Mouse (Mus musculus) left cerebral cortex, postnatal 25 days (tissue): ENCODE measurements around the gene Pygm. TPM values are rescaled to one million over a fixed set of nuclear protein-coding genes. Genes with fewer than 3 reads are reported as not detected.
A peak's percentile ranks its signal among the peaks of the same experiment; 100 is the strongest.

ENCODE experiments used
- DNase-seq, 2 experiments: peaks; one replicate each; pipeline ENCODE4 v3.0.0; 2022; ENCODE audit warnings: low spot score in 2 of 2, mixed read lengths in 1 of 2
- intact Hi-C: fragments of 180-260 bp; cut with DNase I; formaldehyde crosslinking; loops from one replicate; pipeline ENCODE4 v1.15.1; 2025
- total RNA-seq, 2 experiments: library from RNA; stranded (reverse); gene quantifications; 2 replicates each; pipeline ENCODE4 v1.2.3; 2021

The Pygm gene
- total RNA-seq, 2 experiments from 2014 or later = 26.8 to 35.5 TPM

DNA sequence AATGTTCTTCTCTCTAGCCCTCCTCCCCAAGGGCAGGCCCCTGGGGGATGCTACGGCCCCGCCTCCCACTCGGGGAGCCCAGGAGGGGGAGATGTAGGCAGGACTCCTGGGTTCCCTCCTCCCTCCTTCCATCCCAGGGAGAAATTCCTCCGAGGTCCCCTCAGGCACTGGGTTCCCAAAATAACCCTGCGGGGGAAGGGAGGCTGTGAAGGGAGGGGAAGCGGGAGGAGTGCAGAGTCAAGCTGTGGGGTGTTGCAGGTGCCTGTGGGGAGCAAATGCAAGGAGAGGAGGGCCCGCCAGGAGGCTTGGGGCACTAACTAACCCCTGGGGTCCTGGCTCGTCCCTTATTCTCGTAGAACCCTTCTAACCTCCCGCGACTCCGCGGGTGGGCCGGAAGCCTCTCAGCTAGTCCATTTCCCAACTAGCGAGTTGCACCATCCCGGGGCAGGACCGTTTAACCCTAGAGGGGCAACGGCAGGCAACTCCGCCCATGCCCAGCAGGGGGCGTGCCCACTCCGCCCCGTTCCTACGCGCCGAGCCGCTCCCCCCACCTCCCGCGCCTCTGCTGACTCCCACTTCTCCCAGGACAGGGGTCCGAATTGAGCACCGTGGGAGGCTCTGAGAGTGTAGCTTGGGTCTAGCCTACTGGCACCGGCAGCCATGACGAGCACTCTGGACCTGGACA, 17.1 kb downstream of the Pygm start:
- intact Hi-C loops = no loop called here

GRCm38 (mm10) chr19:6401951-6402350, 17.8 kb downstream of the Pygm start:
- no peak for DNase-seq
- intact Hi-C loops = no loop called here

More for the DNA sequence above, 17.1 kb downstream of the Pygm start:
- peak in 1 of 2 experiments; percentile 49 for DNase-seq

- no peak for DNase-seq
- intact Hi-C loops = no loop called here
These were observed 19.7 kb downstream of the Pygm start for GRCm38 (mm10) chr19:6403869-6404268.

DNA sequence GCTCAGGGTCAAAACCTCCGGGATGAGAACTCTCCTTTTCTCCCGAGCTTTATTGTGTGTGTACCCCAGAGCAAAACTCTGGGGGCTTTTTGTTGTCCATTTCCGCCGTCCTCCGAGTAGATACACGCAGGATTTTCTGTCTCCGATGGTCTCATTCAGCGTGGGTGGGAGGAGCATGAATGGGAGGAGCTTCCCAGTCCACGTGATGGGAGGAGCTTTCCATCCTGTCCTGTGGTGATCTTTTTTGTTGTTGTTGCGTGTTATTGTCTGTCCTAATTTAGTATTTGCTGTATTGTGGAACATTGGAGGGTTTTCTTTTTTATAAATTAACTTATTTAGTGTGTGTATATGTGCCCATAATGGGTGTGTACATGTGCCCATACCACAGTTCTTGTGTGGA, 21.2 kb downstream of the Pygm start:
- intact Hi-C loops = no loop called here
- DNase-seq = no peak

- intact Hi-C loops = no loop called here
- DNase-seq = no peak
These were observed 22.9 kb downstream of the Pygm start for GRCm38 (mm10) chr19:6407109-6407508.

- intact Hi-C loops = no loop called here
- DNase-seq = no peak
These were observed 23.8 kb downstream of the Pygm start for GRCm38 (mm10) chr19:6407816-6408510.

DNA sequence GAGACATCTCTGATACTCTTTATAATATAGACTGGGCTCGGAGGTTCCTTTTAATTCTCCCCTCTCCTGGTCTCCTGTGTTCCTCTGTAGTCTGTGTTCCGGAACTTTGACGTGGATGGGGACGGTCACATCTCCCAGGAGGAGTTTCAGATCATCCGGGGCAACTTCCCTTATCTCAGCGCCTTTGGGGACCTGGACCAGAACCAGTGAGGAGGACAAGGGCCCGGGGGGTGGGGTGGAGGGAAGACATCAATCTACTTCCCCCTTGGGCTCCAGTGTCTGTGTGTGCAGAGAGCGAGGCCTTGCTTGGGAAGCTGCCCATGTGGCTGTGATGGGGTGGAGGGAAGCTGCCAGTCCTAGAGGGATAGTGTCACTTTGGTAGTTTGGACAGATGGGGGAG, 24.6 kb downstream of the Pygm start:
- DNase-seq = no peak
- intact Hi-C loops = no loop called here

DNA sequence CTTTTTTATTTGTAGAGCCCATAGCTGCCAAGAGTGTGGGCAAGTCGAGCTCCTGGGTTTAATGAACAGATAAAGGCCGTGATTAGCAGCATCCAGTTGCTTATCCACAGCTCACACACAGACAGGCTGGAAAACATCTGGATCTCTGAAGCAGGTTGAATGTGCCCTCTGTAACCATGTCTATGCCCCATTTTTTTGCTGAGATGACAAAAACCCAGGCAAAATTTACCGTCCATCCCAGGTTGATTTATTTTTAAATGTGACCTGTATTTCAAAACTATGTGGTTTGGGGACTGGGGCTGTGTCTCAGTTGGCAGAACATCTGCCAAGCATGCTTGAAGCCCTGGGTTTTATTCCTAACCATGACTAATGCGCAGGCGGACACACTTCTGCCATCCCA, 25.0 kb downstream of the Pygm start:
- intact Hi-C loops = no loop called here
- DNase-seq = no peak

DNA sequence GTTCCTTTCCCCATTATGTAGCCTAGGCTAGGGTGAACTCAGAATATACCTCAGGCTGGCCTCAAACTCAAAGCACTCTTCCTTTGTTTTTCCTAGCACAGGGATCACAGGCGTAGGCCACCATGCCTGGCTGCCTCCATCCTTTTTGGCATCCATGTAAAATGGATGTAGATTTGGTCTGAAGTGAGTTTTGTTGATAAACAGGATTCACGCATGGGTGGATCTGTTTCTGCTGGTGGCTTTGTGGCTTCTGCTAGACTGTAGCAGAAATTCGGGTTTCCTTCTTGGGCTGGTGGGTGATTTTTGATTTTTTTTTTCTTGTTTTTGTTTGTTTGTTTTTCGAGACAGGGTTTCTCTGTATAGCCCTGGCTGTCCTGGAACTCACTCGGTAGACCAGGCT, 25.7 kb downstream of the Pygm start:
- intact Hi-C loops = no loop called here
- DNase-seq = no peak

GRCm38 (mm10) chr19:6412798-6413197, 28.6 kb downstream of the Pygm start:
- DNase-seq = no peak
- intact Hi-C loops = no loop called here

DNA sequence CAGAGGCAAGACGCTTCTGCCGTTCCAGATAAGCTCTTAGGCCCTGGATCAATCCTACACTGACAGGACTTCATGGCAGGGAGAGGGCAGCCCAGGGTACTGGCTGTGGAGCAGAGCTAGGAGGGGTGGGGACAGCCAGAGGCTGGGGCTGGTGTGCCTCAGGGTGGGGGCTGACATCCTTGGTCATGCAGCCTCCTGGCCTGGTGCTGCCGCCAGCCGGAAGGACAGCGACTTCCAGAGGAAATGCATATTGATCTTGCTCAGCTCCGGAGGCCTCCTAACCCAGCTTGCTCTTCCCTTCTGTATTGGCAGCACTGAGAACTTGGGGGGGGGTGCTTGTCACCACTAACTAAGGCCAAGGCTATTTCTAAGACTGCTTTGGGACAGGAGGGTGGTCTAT, 31.3 kb downstream of the Pygm start:
- DNase-seq = no peak
- intact Hi-C loops = loop anchor here (5.0 kb wide), 1 partner anchor 43 kb away; no protein-coding TSS in a partner anchor

DNA sequence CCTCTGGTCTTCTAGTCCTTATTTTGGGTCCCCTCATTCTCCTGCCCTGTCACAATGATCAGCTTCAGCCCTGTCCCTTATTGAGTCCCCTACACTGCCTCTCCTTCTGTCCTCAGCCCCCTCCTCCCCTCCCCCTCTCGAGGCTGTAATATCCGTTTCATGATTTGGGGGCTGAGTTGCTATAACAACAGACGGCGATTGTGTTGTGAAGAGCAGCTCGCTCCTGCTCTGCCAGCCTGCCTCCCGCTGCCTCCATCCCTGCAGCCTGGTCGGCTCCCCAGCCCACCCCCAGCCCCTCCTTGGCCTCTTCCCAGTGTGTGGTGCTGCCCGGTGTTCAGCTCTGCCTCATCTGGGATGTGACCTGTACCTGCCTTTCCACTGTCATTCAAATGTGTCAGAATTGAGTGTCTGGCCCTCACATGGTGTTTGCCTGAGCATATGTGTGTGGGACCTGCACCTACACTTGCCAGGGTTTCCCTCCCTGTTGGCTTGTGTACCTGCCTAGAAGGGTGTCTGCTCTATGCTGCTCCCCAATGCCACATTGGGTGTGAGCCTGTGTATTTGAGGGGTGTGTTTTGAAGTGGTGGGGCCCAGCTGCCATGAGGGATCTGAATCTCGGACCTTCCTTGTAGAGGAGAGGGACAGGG, 32.0 kb downstream of the Pygm start:
- intact Hi-C loops = loop anchor here (5.0 kb wide), 1 partner anchor 44 kb away; no protein-coding TSS in a partner anchor
- DNase-seq = peak in 1 of 2 experiments; percentile 43

GRCm38 (mm10) chr19:6416894-6417761, 32.9 kb downstream of the Pygm start:
- intact Hi-C loops = loop anchor here (5.0 kb wide), 1 partner anchor 45 kb away; no protein-coding TSS in a partner anchor

GRCm38 (mm10) chr19:6418233-6418879, 34.2 kb downstream of the Pygm start, which contains the start of gene Nrxn2:
Nrxn2 (plus strand) TSS chr19:6418731.
- intact Hi-C loops = loop anchor here (1.0 to 5.0 kb wide), 3 partner anchors 34 to 46 kb away; no protein-coding TSS in a partner anchor
- DNase-seq = peak; percentile 94 to 97

More at GRCm38 (mm10) chr19:6416894-6417761, 32.9 kb downstream of the Pygm start:
- no peak for DNase-seq

GRCm38 (mm10) chr19:6418984-6419692, 34.9 kb downstream of the Pygm start:
- intact Hi-C loops = loop anchor here (1.0 to 5.0 kb wide), 3 partner anchors 33 to 47 kb away; no protein-coding TSS in a partner anchor
- DNase-seq = no peak

GRCm38 (mm10) chr19:6419805-6420310, 35.7 kb downstream of the Pygm start:
- DNase-seq = peak in 1 of 2 experiments; percentile 35
- intact Hi-C loops = loop anchor here (2.0 to 5.0 kb wide), 2 partner anchors 45 to 48 kb away; no protein-coding TSS in a partner anchor

GRCm38 (mm10) chr19:6420481-6421210, 36.4 kb downstream of the Pygm start:
- intact Hi-C loops = no loop called here

More at GRCm38 (mm10) chr19:6420481-6421210, 36.4 kb downstream of the Pygm start:
- DNase-seq = peak in 1 of 2 experiments; percentile 71
